ENCODE assay signal across 9 mouse cellular contexts in genomic region chr14:120480341-120480900, GRCm38 (mm10). TPM values are rescaled to one million over a fixed set of nuclear protein-coding genes. Genes with fewer than 3 reads are reported as not detected.
A peak's percentile ranks its signal among the peaks of the same experiment; 100 is the strongest.
DNase-seq lines count a peak whose midpoint lies in the region; ATAC-seq and TF ChIP-seq lines count a peak whose summit lies in the region.
"Had no signal": no experiment of that assay in that cellular context is flagged by ENCODE, and none has a peak within 500 bp of the region (broad histone marks: within the 10 kb centered on the region; RNA-seq: fewer than 3 reads in every experiment).

No protein-coding gene starts in this region.

- intact Hi-C loops in heart, postnatal 36 days (cut with DNase I), result loop anchor here (2.0 to 5.0 kb wide), 3 partner anchors 28 to 102 kb away; no protein-coding TSS in a partner anchor

- H3K9ac ChIP-seq in lung, postnatal 0 days (replicated peaks; ENCODE audit: low read depth), result no peak overlapping the region
- H3K9ac ChIP-seq in liver, embryonic 14.5 days (replicated peaks), result no peak overlapping the region
- no peak overlapping the region for H3K9ac ChIP-seq in stomach, postnatal 0 days (ENCODE audit: low read length)

- 52% methylated on average over 8 of the region's 8 CpGs for WGBS in lung, postnatal 0 days
- WGBS in liver, embryonic 14.5 days (ENCODE audit: insufficient replicate concordance), result 64% methylated on average over 8 of the region's 8 CpGs
- 65% methylated on average over 8 of the region's 8 CpGs for WGBS in stomach, postnatal 0 days

- H3K36me3 ChIP-seq in lung, postnatal 0 days (ENCODE audit: insufficient read depth, low read length), result no peaks in the 10 kb centered on the region; the same call in 1 of the 2 replicates
- no peaks in the 10 kb centered on the region for H3K36me3 ChIP-seq in liver, embryonic 14.5 days (replicated peaks; ENCODE audit: control insufficient read depth, insufficient read depth, low read depth)
- H3K36me3 ChIP-seq in stomach, postnatal 0 days (ENCODE audit: control insufficient read depth, insufficient read depth, low read length), result no peaks in the 10 kb centered on the region

- TF ChIP-seq EP300 in lung, postnatal 0 days (IDR thresholded peaks at IDR 0.05), result no peak
- TF ChIP-seq EP300 in liver, embryonic 14.5 days (IDR thresholded peaks at IDR 0.05; ENCODE audit: low read depth), result no peak
- no peak for TF ChIP-seq EP300 in stomach, postnatal 0 days (optimal IDR thresholded peaks at IDR 0.05)

- no peak overlapping the region for H3K27ac ChIP-seq in lung, postnatal 0 days (ENCODE audit: low read length)
- H3K27ac ChIP-seq in liver, embryonic 14.5 days, result no peak overlapping the region
- no peak overlapping the region for H3K27ac ChIP-seq in stomach, postnatal 0 days (replicated peaks)

- ATAC-seq in lung, postnatal 0 days, result no peak
- no peak for ATAC-seq in liver, embryonic 14.5 days (ENCODE audit: insufficient read depth)
- ATAC-seq in stomach, postnatal 0 days (ENCODE audit: low FRiP score, low TSS enrichment), result no peak
- no peak for ATAC-seq in erythroblast, adult 5-6 weeks (replicated peaks; ENCODE audit: low FRiP score, poor library complexity, severe bottlenecking)

- TF ChIP-seq CTCF in lung, postnatal 0 days (IDR thresholded peaks at IDR 0.05), result no peak
- no peak for TF ChIP-seq CTCF in liver, embryonic 14.5 days (IDR thresholded peaks at IDR 0.05; ENCODE audit: low read depth)
- no peak for TF ChIP-seq CTCF in stomach, postnatal 0 days (IDR thresholded peaks at IDR 0.05; ENCODE audit: low read depth)

- H3K4me3 ChIP-seq in lung, postnatal 0 days (ENCODE audit: low read depth, low read length), result peak overlapping the region; percentile 83
- no peak overlapping the region for H3K4me3 ChIP-seq in liver, embryonic 14.5 days (ENCODE audit: insufficient read depth in 1 of 2, low read depth in 2 of 2, low read length in 2 of 2)
- 0 out of 2 replicates have a peak overlapping the region, but pooled peaks have one; percentile 74 for H3K4me3 ChIP-seq in stomach, postnatal 0 days (ENCODE audit: low read depth, low read length)

- H3K4me1 ChIP-seq in lung, postnatal 0 days (ENCODE audit: insufficient read depth, low read depth, low read length), result peaks cover 4% of the 10 kb centered on the region; the same call in 1 of the 2 replicates
- H3K4me1 ChIP-seq in liver, embryonic 14.5 days (replicated peaks; ENCODE audit: control insufficient read depth in 2 of 2, insufficient read depth in 2 of 2, low read length in 1 of 2), result 0 out of 4 replicates have a peak, but pooled peaks cover 0 to 3% of the 10 kb centered on the region in 2 experiments
- H3K4me1 ChIP-seq in stomach, postnatal 0 days (replicated peaks; ENCODE audit: control insufficient read depth, insufficient read depth), result no peaks in the 10 kb centered on the region

- DNase-seq in heart, adult 11 months, result peak; percentile 92
- no peak for DNase-seq in heart, postnatal 36 days
- DNase-seq in lung, postnatal 0 days (ENCODE audit: low spot score), result peak; percentile 76
- DNase-seq in lung, postnatal 25 days (ENCODE audit: low spot score), result no peak
- no peak for DNase-seq in liver, embryonic 14.5 days (ENCODE audit: low read depth in 3 of 3, low spot score in 3 of 3)
- DNase-seq in stomach, postnatal 0 days (ENCODE audit: low spot score), result no peak
- DNase-seq in gastrocnemius, adult 18-20 months (ENCODE audit: low spot score), result no peak
- DNase-seq: adrenal gland, adult 8-10 months had no signal

- H3K27me3 ChIP-seq in lung, postnatal 0 days (replicated peaks; ENCODE audit: insufficient read depth, low read length), result no peaks in the 10 kb centered on the region
- peaks cover 8% of the 10 kb centered on the region for H3K27me3 ChIP-seq in liver, embryonic 14.5 days (ENCODE audit: control insufficient read depth, insufficient read depth, low read length)
- H3K27me3 ChIP-seq in stomach, postnatal 0 days (ENCODE audit: control insufficient read depth, insufficient read depth, low read length), result no peaks in the 10 kb centered on the region

- H3K4me2 ChIP-seq in lung, postnatal 0 days (replicated peaks; ENCODE audit: low read depth, low read length), result peak overlapping the region; percentile 72
- peak overlapping the region; percentile 6; the same call in 1 of the 2 replicates for H3K4me2 ChIP-seq in liver, embryonic 14.5 days (ENCODE audit: low read depth)
- peak overlapping the region; percentile 78 for H3K4me2 ChIP-seq in stomach, postnatal 0 days (replicated peaks; ENCODE audit: low read depth)

- H3K9me3 ChIP-seq in lung, postnatal 0 days (ENCODE audit: low read length), result no peaks in the 10 kb centered on the region; the same call in 1 of the 2 replicates
- H3K9me3 ChIP-seq in liver, embryonic 14.5 days (ENCODE audit: control insufficient read depth, low read length), result no peaks in the 10 kb centered on the region
- no peaks in the 10 kb centered on the region for H3K9me3 ChIP-seq in stomach, postnatal 0 days (ENCODE audit: control insufficient read depth, low read length)

RNA-seq across cellular contexts. Expression of gene Rap2a, which starts 2.2 kb away (rescaled TPM):
- total RNA-seq in heart, postnatal 36 days (2021), result 10 to 100 TPM; 11.7 to 12.0 TPM
- polyA plus RNA-seq in lung, postnatal 0 days (2015; fragmentation: Nextera tagmentation; extraction: Ambion mirVana), result 48.4 and 62.8 TPM in 2 replicates
- polyA plus RNA-seq in liver, embryonic 14.5 days (2012; rRNA removed), result 2.4 and 2.5 TPM in 2 replicates
- 2.1 and 2.8 TPM in 2 replicates for polyA plus RNA-seq in liver, embryonic 14.5 days (2014; fragmentation: Nextera tagmentation; extraction: Ambion mirVana)
- polyA plus RNA-seq in stomach, postnatal 0 days (2015; fragmentation: Nextera tagmentation; extraction: Ambion mirVana), result 10.3 and 11.7 TPM in 2 replicates
- 1 to 10 TPM; 2.2 to 3.4 TPM for total RNA-seq in gastrocnemius, adult 18-20 months (2021)
- 3.5 and 9.8 TPM in 2 replicates for total RNA-seq in erythroblast, adult 5-6 weeks (2015; ENCODE audit: low replicate concordance)
- 0.98 and 4.1 TPM in 2 replicates for total RNA-seq in erythroblast, adult 5-6 weeks (2017; ENCODE audit: low replicate concordance)

Comparison
In these comparisons a context has a peak if more than half of its experiments do, and no peak if none do; other contexts are left out.
1. DNase-seq: peak in heart, adult 11 months (single experiment) and lung, postnatal 0 days (single experiment); none in heart, postnatal 36 days (0 of 2), lung, postnatal 25 days (single experiment), liver, embryonic 14.5 days (0 of 3), stomach, postnatal 0 days (single experiment) and gastrocnemius, adult 18-20 months (single experiment).
2. H3K4me2 ChIP-seq: peak in every context shown above with its lines; median percentile 78 in stomach, postnatal 0 days; 72 in lung, postnatal 0 days; 6 in liver, embryonic 14.5 days.
3. H3K4me3 ChIP-seq: peak in lung, postnatal 0 days (single experiment) and stomach, postnatal 0 days (single experiment); none in liver, embryonic 14.5 days (0 of 2).